In the genomic region with DNA sequence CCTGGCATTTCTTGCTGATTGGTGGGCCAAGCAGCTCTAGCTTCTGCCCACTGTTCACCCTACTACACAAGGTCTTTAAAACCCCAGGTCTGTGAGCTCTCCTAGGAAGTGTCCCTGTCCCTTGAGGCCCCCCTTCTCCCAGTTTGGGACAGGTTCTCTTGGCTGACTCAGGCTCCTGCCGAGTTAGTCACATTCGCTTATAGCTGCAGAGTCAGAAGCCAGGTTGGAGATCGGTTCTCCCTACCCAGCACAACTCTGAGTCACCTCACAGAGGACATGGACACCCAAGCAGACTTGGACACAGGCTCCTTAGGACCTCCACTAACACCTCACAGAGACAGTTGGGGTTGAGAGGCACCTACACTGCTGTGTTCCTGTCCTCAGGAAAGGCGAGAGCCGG, we compare ENCODE assay signal across 24 mouse cellular contexts. TPM values are rescaled to one million over a fixed set of nuclear protein-coding genes. Genes with fewer than 3 reads are reported as not detected.
DNase-seq lines count a peak whose midpoint lies in the region; TF ChIP-seq lines count a peak whose summit lies in the region.
"Had no signal": no experiment of that assay in that cellular context is flagged by ENCODE, and none has a peak within 500 bp of the region (broad histone marks: within the 10 kb centered on the region; RNA-seq: fewer than 3 reads in every experiment).

No protein-coding gene starts in this region.

- intact Hi-C loops in gastrocnemius, postnatal 14 days (cut with DNase I; ENCODE audit: low total_unique reads), result no loop called here

- DNase-seq in cerebellum, adult 11-12 months, result peak; percentile 18
- DNase-seq in cerebellum, adult 9-10 months, result no peak
- peak; percentile 28 for DNase-seq in gastrocnemius, postnatal 14 days
- DNase-seq in gastrocnemius, postnatal 4 days (ENCODE audit: low spot score in 2 of 2), result no peak
- no peak for DNase-seq in retina, postnatal 1 day
- DNase-seq in urinary bladder, postnatal 36 days (ENCODE audit: low spot score in 2 of 2), result no peak
- DNase-seq: adrenal gland, postnatal 10 days; cerebellum, postnatal 10 days; cerebellum, postnatal 36 days; embryo, embryonic 11 days; heart, adult 11 months; kidney, adult 11 months had no signal

- H3K4me3 ChIP-seq in embryonic fibroblast, embryonic 13.5 days (ENCODE audit: insufficient read depth, low read length), result no peak overlapping the region
- H3K4me3 ChIP-seq: embryonic facial prominence, embryonic 10.5 days; embryonic facial prominence, embryonic 13.5 days; forebrain, embryonic 10.5 days; forebrain, embryonic 13.5 days; hindbrain, embryonic 10.5 days; hindbrain, embryonic 13.5 days; intestine, embryonic 15.5 days had no signal

- no peak for TF ChIP-seq CTCF in embryonic fibroblast, embryonic 13.5 days (IDR thresholded peaks at IDR 0.05; ENCODE audit: borderline replicate concordance, insufficient read depth, low read length)

- no peak for TF ChIP-seq POLR2A in embryonic fibroblast, embryonic 13.5 days (IDR thresholded peaks at IDR 0.05; ENCODE audit: low read depth, low read length)

- peaks cover 15% of the 10 kb centered on the region for H3K4me1 ChIP-seq in embryonic fibroblast, embryonic 13.5 days (ENCODE audit: control insufficient read depth, insufficient read depth, low read length)

- H3K27ac ChIP-seq in embryonic fibroblast, embryonic 13.5 days (ENCODE audit: insufficient read depth, low read length), result peak overlapping the region; percentile 43; the same call in 1 of the 2 replicates
- H3K27ac ChIP-seq: embryonic facial prominence, embryonic 10.5 days; embryonic facial prominence, embryonic 13.5 days; forebrain, embryonic 10.5 days; forebrain, embryonic 13.5 days; hindbrain, embryonic 10.5 days; hindbrain, embryonic 13.5 days; intestine, embryonic 15.5 days had no signal

RNA-seq across cellular contexts. Expression of a gene that starts 2.1 kb away (rescaled TPM):
- total RNA-seq in gastrocnemius, postnatal 14 days (2021), result 100 to 1,000 TPM; 716 to 830 TPM
- 10 to 100 TPM; 64.5 to 81.3 TPM for total RNA-seq in gastrocnemius, postnatal 4 days (2021)
- polyA plus RNA-seq in embryonic fibroblast, embryonic 13.5 days (2011; ENCODE audit: insufficient read length, low read depth, missing spikeins), result not detected in 2 replicates
- total RNA-seq: heart, postnatal 25 days; MEL had no signal
- polyA plus RNA-seq: CD4-positive, CD25-positive, alpha-beta regulatory T cell, adult 4 months; forebrain, embryonic 13.5 days; forebrain, embryonic 16.5 days had no signal

RNA-seq across cellular contexts. Expression of a gene that starts 9.2 kb away (rescaled TPM):
- 1 to 10 TPM; 1.4 to 2.0 TPM for total RNA-seq in gastrocnemius, postnatal 14 days (2021)
- 10 to 100 TPM in 1 of 2 experiments, 1 to 10 TPM in 1; 9.7 to 12.8 TPM for total RNA-seq in gastrocnemius, postnatal 4 days (2021)
- 5.0 and 9.6 TPM in 2 replicates for polyA plus RNA-seq in embryonic fibroblast, embryonic 13.5 days (2011; ENCODE audit: insufficient read length, low read depth, missing spikeins)
- total RNA-seq: MEL had no signal
- polyA plus RNA-seq: forebrain, embryonic 10.5 days had no signal

RNA-seq across cellular contexts. Expression of a gene that starts 44.0 kb away (rescaled TPM):
- under 1 TPM; 0.58 to 0.78 TPM for total RNA-seq in gastrocnemius, postnatal 14 days (2021)
- under 1 TPM; 0.61 to 0.78 TPM for total RNA-seq in gastrocnemius, postnatal 4 days (2021)
- polyA plus RNA-seq in embryonic fibroblast, embryonic 13.5 days (2011; ENCODE audit: insufficient read length, low read depth, missing spikeins), result 0.20 and 0.79 TPM in 2 replicates
- total RNA-seq: MEL had no signal

Comparison
In these comparisons a context has a peak if more than half of its experiments do, and no peak if none do; other contexts are left out.
1. DNase-seq: peak in cerebellum, adult 11-12 months (single experiment) and gastrocnemius, postnatal 14 days (single experiment); none in cerebellum, adult 9-10 months (single experiment), gastrocnemius, postnatal 4 days (0 of 2), retina, postnatal 1 day (single experiment) and urinary bladder, postnatal 36 days (0 of 2).
2. RNA of a gene that starts 2.1 kb away (total RNA-seq): 716 to 830 TPM in gastrocnemius, postnatal 14 days; 64.5 to 81.3 TPM in gastrocnemius, postnatal 4 days; every median in the first group is over 4 times any median in the second.